Mouse (Mus musculus): ENCODE data around the gene Atxn7. TPM values are rescaled to one million over a fixed set of nuclear protein-coding genes. Genes with fewer than 3 reads are reported as not detected.

Atxn7 gene
- polyA plus RNA-seq, 1 experiment from 2014 or later: 4.0 TPM

DNA sequence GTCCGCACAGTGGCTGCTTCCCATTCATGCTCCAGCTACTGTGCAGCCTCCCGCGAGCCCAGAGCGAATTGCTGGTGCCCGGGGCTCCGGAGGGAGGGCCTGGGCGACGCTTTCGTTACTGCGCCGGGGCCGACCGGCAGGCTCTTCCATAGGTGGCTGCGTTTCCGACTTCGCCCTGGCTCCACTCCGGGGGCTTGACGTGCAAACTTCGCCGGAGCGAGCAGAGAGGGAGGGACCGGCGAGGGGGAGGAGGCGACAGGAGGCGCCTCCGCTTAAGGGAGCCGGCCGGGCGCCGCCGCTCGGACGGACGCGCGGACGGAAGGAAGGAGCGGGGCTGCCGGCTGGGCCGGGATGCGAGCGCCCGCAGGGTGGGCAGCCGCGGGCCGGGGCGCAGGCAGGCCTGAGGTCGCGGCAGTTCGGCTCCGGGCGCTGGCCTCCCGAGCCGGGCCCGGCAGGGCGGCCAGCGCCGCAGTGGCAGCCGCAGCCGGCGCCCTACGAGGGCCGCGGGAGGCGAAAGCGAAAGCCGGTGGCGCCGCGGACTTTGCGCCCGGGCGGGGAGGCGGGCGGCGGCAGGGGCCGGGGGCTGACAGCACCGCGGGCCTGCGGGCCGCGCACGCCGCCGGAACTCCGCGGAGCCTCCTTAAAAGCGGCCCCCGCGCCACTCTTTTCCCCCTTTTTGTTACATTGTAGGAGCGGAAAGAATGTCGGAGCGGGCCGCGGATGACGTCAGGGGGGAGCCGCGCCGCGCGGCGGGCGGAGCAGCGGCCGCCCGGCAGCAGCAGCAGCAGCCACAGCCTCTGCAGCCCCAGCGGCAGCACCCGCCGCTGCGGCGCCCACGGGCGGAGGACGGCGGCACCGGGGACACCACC is 51.4 kb downstream of the Atxn7 start:
- H3K27me3 ChIP-seq (ENCODE audit: control insufficient read depth, insufficient read depth, low read depth, low read length): no peaks in the 10 kb centered on the region
- peak; percentile 94 for ATAC-seq (ENCODE audit: low read depth)
- peak overlapping the region; percentile 99 for H3K27ac ChIP-seq (ENCODE audit: low read length)
- peaks cover 15% of the 10 kb centered on the region for H3K4me1 ChIP-seq (replicated peaks; ENCODE audit: control insufficient read depth, insufficient read depth, low read length)
- WGBS: under 1% methylated on average over 80 of the region's 116 CpGs
- H3K36me3 ChIP-seq (ENCODE audit: control insufficient read depth, insufficient read depth, low read length): no peaks in the 10 kb centered on the region; the same call in 1 of the 2 replicates
- H3K4me3 ChIP-seq (ENCODE audit: low read length): peak overlapping the region; percentile 80
- H3K4me2 ChIP-seq (ENCODE audit: low read depth, low read length): peak overlapping the region; percentile 91
- peak overlapping the region; percentile 97 for H3K9ac ChIP-seq (ENCODE audit: low read length)
- no peaks in the 10 kb centered on the region for H3K9me3 ChIP-seq (ENCODE audit: control insufficient read depth, low read length)

DNA sequence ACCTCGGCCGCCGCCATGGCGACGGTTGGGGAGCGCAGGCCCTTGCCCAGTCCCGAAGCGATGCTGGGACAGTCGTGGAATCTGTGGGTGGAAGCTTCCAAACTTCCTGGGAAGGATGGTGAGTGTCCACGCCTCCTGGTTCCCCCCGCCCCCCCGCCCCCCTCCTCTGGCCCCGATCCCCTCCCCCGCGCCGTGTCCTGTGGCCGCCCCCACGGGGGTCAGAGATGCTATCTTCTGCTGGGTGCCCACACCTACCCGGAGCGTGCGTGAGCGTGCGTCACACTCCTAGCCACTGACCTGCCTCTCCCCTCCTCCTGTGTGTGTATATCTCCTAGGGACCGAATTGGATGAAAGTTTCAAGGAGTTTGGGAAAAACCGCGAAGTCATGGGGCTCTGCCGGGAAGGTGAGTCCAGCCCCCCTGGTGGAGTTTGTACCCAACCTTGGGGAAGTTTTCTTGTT is 52.0 kb downstream of the Atxn7 start:
- H3K9ac ChIP-seq (ENCODE audit: low read length): peak overlapping the region; percentile 97
- H3K36me3 ChIP-seq (ENCODE audit: control insufficient read depth, insufficient read depth, low read length): no peaks in the 10 kb centered on the region; the same call in 1 of the 2 replicates
- H3K27ac ChIP-seq (ENCODE audit: low read length): peak overlapping the region; percentile 99
- H3K9me3 ChIP-seq (ENCODE audit: control insufficient read depth, low read length): no peaks in the 10 kb centered on the region
- ATAC-seq (ENCODE audit: low read depth): peak; percentile 46
- under 1% methylated on average over 20 of the region's 27 CpGs for WGBS
- H3K4me3 ChIP-seq (ENCODE audit: low read length): peak overlapping the region; percentile 80
- H3K4me2 ChIP-seq (ENCODE audit: low read depth, low read length): peak overlapping the region; percentile 91
- H3K27me3 ChIP-seq (ENCODE audit: control insufficient read depth, insufficient read depth, low read depth, low read length): no peaks in the 10 kb centered on the region
- peaks cover 15% of the 10 kb centered on the region for H3K4me1 ChIP-seq (replicated peaks; ENCODE audit: control insufficient read depth, insufficient read depth, low read length)

- Histone ChIP-seq H3K36me3 (ENCODE audit: control insufficient read depth, insufficient read depth, low read length) (no peaks in the 10 kb centered on the region; the same call in 1 of the 2 replicates), H3K27me3 (ENCODE audit: control insufficient read depth, insufficient read depth, low read depth, low read length) (no peaks in the 10 kb centered on the region), H3K4me1 (replicated peaks; ENCODE audit: control insufficient read depth, insufficient read depth, low read length) (peaks cover 15% of the 10 kb centered on the region), H3K4me3 (ENCODE audit: low read length) (no peak overlapping the region), H3K9ac (ENCODE audit: low read length) (no peak overlapping the region), H3K4me2 (ENCODE audit: low read depth, low read length) (no peak overlapping the region), H3K27ac (ENCODE audit: low read length) (peak overlapping the region; percentile 67), H3K9me3 (ENCODE audit: control insufficient read depth, low read length) (no peaks in the 10 kb centered on the region)
- ATAC-seq (ENCODE audit: low read depth): no peak
- WGBS: 55% methylated on average over 6 of the region's 6 CpGs
Observed at GRCm38 (mm10) chr14:14014636-14015375, 53.6 kb downstream of the Atxn7 start.

DNA sequence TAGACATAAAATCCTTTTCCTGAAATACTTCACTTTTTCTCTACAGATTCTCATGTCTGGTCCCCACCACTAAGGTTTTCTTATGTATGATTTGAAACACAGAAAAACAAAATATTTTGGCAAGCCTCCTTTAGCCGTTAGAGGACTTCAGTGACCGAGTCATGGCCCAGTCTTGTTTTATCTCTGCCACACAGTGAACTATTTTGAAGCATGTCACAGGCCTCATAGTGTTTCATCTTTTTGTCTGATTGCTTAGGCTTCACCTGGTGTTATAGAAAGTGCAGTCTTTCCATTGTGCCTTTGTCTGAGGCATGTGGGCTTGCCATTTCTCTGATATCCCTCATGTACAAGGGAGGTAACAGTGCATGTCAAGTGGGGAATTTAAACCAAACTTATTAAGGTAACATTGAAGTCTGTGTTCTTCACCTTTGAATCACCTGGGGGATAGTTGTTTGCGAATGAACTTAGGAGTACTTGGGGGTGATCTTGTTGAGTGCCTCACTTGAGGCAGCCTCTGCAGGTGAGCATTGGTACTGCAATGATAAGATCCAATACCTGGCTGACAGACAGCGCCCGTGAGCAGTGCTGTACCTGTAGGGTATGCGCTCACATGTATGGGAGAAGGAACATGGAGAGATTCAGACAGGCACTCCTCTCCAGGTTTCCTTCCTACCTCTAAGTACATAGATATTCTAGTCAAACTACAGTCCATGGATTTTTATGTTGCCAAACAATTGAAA is 58.1 kb downstream of the Atxn7 start:
- H3K4me2 ChIP-seq (ENCODE audit: low read depth, low read length): no peak overlapping the region
- peaks cover 5% of the 10 kb centered on the region; the same call in 1 of the 2 replicates for H3K4me1 ChIP-seq (replicated peaks; ENCODE audit: control insufficient read depth, insufficient read depth, low read length)
- H3K4me3 ChIP-seq (ENCODE audit: low read length): no peak overlapping the region
- H3K9ac ChIP-seq (ENCODE audit: low read length): no peak overlapping the region
- 67% methylated on average over 6 of the region's 6 CpGs for WGBS
- no peaks in the 10 kb centered on the region for H3K27me3 ChIP-seq (ENCODE audit: control insufficient read depth, insufficient read depth, low read depth, low read length)
- H3K27ac ChIP-seq (ENCODE audit: low read length): no peak overlapping the region
- H3K36me3 ChIP-seq (ENCODE audit: control insufficient read depth, insufficient read depth, low read length): no peaks in the 10 kb centered on the region; the same call in 1 of the 2 replicates
- no peaks in the 10 kb centered on the region for H3K9me3 ChIP-seq (ENCODE audit: control insufficient read depth, low read length)
- ATAC-seq (ENCODE audit: low read depth): no peak

DNA sequence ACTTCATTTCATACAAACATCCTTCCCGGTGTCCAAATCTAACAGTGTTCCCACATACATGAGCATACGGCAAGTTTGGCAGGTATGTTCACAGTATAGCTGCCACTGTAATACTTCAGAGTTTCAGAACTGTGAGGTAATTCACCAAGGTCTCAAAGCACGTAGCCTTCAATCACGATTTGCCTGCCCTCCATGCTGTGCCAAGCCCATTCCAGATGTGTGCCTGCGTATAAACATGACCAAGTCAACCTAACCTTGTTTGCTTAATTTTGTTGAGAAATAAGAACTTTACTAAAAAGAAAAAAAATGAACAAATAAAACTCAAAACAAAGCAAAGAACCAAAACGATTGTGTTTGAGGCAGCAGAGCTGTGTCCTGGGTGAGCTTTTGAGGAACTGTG is 60.0 kb downstream of the Atxn7 start:
- ATAC-seq (ENCODE audit: low read depth): no peak
- no peak overlapping the region for H3K4me2 ChIP-seq (ENCODE audit: low read depth, low read length)
- no peak overlapping the region for H3K9ac ChIP-seq (ENCODE audit: low read length)
- no peaks in the 10 kb centered on the region for H3K9me3 ChIP-seq (ENCODE audit: control insufficient read depth, low read length)
- no peaks in the 10 kb centered on the region; the same call in 1 of the 2 replicates for H3K36me3 ChIP-seq (ENCODE audit: control insufficient read depth, insufficient read depth, low read length)
- H3K27me3 ChIP-seq (ENCODE audit: control insufficient read depth, insufficient read depth, low read depth, low read length): no peaks in the 10 kb centered on the region
- 90% methylated on average over 6 of the region's 6 CpGs for WGBS
- H3K4me3 ChIP-seq (ENCODE audit: low read length): no peak overlapping the region
- H3K4me1 ChIP-seq (replicated peaks; ENCODE audit: control insufficient read depth, insufficient read depth, low read length): no peaks in the 10 kb centered on the region
- H3K27ac ChIP-seq (ENCODE audit: low read length): no peak overlapping the region

- H3K36me3 ChIP-seq (ENCODE audit: control insufficient read depth, insufficient read depth, low read length): no peaks in the 10 kb centered on the region
- no peak overlapping the region for H3K9ac ChIP-seq (ENCODE audit: low read length)
- H3K27ac ChIP-seq (ENCODE audit: low read length): no peak overlapping the region
- no peaks in the 10 kb centered on the region for H3K9me3 ChIP-seq (ENCODE audit: control insufficient read depth, low read length)
- no peak for ATAC-seq (ENCODE audit: low read depth)
- no peak overlapping the region for H3K4me2 ChIP-seq (ENCODE audit: low read depth, low read length)
- H3K4me3 ChIP-seq (ENCODE audit: low read length): no peak overlapping the region
- WGBS: 84% methylated on average over 8 of the region's 8 CpGs
- no peaks in the 10 kb centered on the region for H3K4me1 ChIP-seq (replicated peaks; ENCODE audit: control insufficient read depth, insufficient read depth, low read length)
- H3K27me3 ChIP-seq (ENCODE audit: control insufficient read depth, insufficient read depth, low read depth, low read length): no peaks in the 10 kb centered on the region
Observed at GRCm38 (mm10) chr14:14025870-14026269, 64.6 kb downstream of the Atxn7 start.

DNA sequence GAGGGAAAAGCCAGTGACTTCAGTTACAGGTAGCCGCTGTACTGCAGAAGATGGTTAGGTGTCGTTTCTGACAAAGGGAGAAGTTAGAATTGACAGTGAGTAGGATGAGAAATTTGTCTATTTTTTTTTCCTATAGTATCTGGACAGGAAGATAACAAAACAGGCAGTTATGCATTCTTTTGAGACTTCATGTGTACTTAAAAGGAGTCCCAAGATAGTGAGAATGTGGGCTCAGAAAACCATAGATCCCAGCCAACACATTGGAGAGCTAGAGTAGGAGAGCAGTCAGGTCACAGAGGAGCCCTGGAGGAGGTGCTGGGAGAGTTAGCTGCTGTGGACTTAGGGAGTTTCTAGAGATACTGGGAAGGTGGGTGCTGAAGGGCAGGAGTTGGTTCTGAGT is 69.4 kb downstream of the Atxn7 start:
- WGBS: 80% methylated on average over 2 of the region's 2 CpGs
- Histone ChIP-seq H3K36me3 (ENCODE audit: control insufficient read depth, insufficient read depth, low read length) (peaks cover 2% of the 10 kb centered on the region; the same call in 1 of the 2 replicates), H3K27ac (ENCODE audit: low read length) (no peak overlapping the region), H3K4me2 (ENCODE audit: low read depth, low read length) (no peak overlapping the region), H3K4me1 (replicated peaks; ENCODE audit: control insufficient read depth, insufficient read depth, low read length) (no peaks in the 10 kb centered on the region), H3K9ac (ENCODE audit: low read length) (no peak overlapping the region), H3K4me3 (ENCODE audit: low read length) (no peak overlapping the region), H3K27me3 (ENCODE audit: control insufficient read depth, insufficient read depth, low read depth, low read length) (no peaks in the 10 kb centered on the region), H3K9me3 (ENCODE audit: control insufficient read depth, low read length) (no peaks in the 10 kb centered on the region)
- 0 out of 2 replicates have a peak, but pooled peaks have one; percentile 12 for ATAC-seq (ENCODE audit: low read depth)

DNA sequence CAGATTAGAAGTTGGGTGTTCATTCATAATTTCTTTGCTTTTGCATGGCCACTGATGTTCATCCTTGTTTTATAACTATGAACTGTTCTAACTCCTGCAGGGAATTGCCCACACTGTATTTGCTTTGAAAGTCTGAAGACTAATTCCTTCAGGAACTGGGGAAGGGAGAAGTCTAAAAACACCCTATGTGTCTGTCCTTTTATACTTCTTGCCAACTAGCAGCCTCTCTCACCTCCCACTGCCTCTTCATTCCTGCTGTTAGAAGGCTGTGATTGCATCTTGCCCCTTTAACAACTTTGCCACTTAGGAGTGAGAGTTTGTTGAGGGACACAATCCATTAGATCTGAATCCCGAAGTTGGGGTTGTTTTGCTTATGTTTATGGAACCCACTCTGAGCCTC is 71.6 kb downstream of the Atxn7 start:
- Histone ChIP-seq H3K27me3 (ENCODE audit: control insufficient read depth, insufficient read depth, low read depth, low read length) (no peaks in the 10 kb centered on the region), H3K9ac (ENCODE audit: low read length) (no peak overlapping the region), H3K27ac (ENCODE audit: low read length) (no peak overlapping the region), H3K36me3 (ENCODE audit: control insufficient read depth, insufficient read depth, low read length) (peaks cover 2% of the 10 kb centered on the region; the same call in 1 of the 2 replicates), H3K4me2 (ENCODE audit: low read depth, low read length) (no peak overlapping the region), H3K9me3 (ENCODE audit: control insufficient read depth, low read length) (no peaks in the 10 kb centered on the region), H3K4me1 (replicated peaks; ENCODE audit: control insufficient read depth, insufficient read depth, low read length) (no peaks in the 10 kb centered on the region), H3K4me3 (ENCODE audit: low read length) (no peak overlapping the region)
- 83% methylated on average over 1 of the region's 1 CpGs for WGBS
- no peak for ATAC-seq (ENCODE audit: low read depth)

Measured in lung, embryonic 16.5 days (tissue).